8 mouse cellular contexts compared by ENCODE assay signal in genomic region chr11:82746138-82746537, GRCm38 (mm10). TPM values are rescaled to one million over a fixed set of nuclear protein-coding genes. Genes with fewer than 3 reads are reported as not detected.
A peak's percentile ranks its signal among the peaks of the same experiment; 100 is the strongest.
DNase-seq lines count a peak whose midpoint lies in the region; ATAC-seq lines count a peak whose summit lies in the region.

No protein-coding gene starts in this region.

- no peaks in the 10 kb centered on the region for H3K9me3 ChIP-seq in hindbrain, embryonic 11.5 days (ENCODE audit: control insufficient read depth, low read length)
- H3K9me3 ChIP-seq in hindbrain, embryonic 14.5 days (ENCODE audit: control insufficient read depth, low read length): no peaks in the 10 kb centered on the region
- H3K9me3 ChIP-seq in embryonic facial prominence, embryonic 10.5 days: no peaks in the 10 kb centered on the region
- H3K9me3 ChIP-seq in limb, embryonic 11.5 days (ENCODE audit: control insufficient read depth, low read length): no peaks in the 10 kb centered on the region

- H3K4me1 ChIP-seq in hindbrain, embryonic 11.5 days (replicated peaks; ENCODE audit: control insufficient read depth, insufficient read depth, low read length): no peaks in the 10 kb centered on the region
- H3K4me1 ChIP-seq in hindbrain, embryonic 14.5 days (replicated peaks; ENCODE audit: control insufficient read depth, insufficient read depth, low read length): no peaks in the 10 kb centered on the region
- no peaks in the 10 kb centered on the region for H3K4me1 ChIP-seq in embryonic facial prominence, embryonic 10.5 days
- H3K4me1 ChIP-seq in limb, embryonic 11.5 days (ENCODE audit: control insufficient read depth, insufficient read depth, low read length): no peaks in the 10 kb centered on the region

- ATAC-seq in hindbrain, embryonic 11.5 days (ENCODE audit: low FRiP score): no peak
- no peak for ATAC-seq in hindbrain, embryonic 14.5 days (ENCODE audit: low FRiP score)
- ATAC-seq in limb, embryonic 11.5 days (ENCODE audit: insufficient number of reproducible peaks, low FRiP score, low TSS enrichment, low read depth): no peak

- H3K27me3 ChIP-seq in hindbrain, embryonic 11.5 days (ENCODE audit: control insufficient read depth, insufficient read depth, low read length): no peaks in the 10 kb centered on the region
- H3K27me3 ChIP-seq in hindbrain, embryonic 14.5 days (ENCODE audit: control insufficient read depth, insufficient read depth, low read length): no peaks in the 10 kb centered on the region
- H3K27me3 ChIP-seq in embryonic facial prominence, embryonic 10.5 days (replicated peaks; ENCODE audit: low read depth, poor library complexity, severe bottlenecking): no peaks in the 10 kb centered on the region
- no peaks in the 10 kb centered on the region for H3K27me3 ChIP-seq in limb, embryonic 11.5 days (ENCODE audit: control insufficient read depth, insufficient read depth, low read length)

- WGBS in hindbrain, embryonic 11.5 days: 33% methylated on average over 6 of the region's 6 CpGs
- WGBS in hindbrain, embryonic 14.5 days: 30% methylated on average over 6 of the region's 6 CpGs
- whole genome bisulfite sequencing in embryonic facial prominence, embryonic 10.5 days: 32% methylated on average over 6 of the region's 6 CpGs
- whole genome bisulfite sequencing in limb, embryonic 11.5 days: 30% methylated on average over 6 of the region's 6 CpGs

- H3K27ac ChIP-seq in hindbrain, embryonic 11.5 days (ENCODE audit: low read depth, low read length): no peak overlapping the region
- H3K27ac ChIP-seq in hindbrain, embryonic 14.5 days: no peak overlapping the region
- H3K27ac ChIP-seq in embryonic facial prominence, embryonic 10.5 days (replicated peaks): no peak overlapping the region
- H3K27ac ChIP-seq in limb, embryonic 11.5 days (replicated peaks; ENCODE audit: low read depth, low read length): no peak overlapping the region

- no peak overlapping the region for H3K9ac ChIP-seq in hindbrain, embryonic 11.5 days (ENCODE audit: low read depth, low read length)
- no peak overlapping the region for H3K9ac ChIP-seq in hindbrain, embryonic 14.5 days
- no peak overlapping the region for H3K9ac ChIP-seq in limb, embryonic 11.5 days (ENCODE audit: low read length)

- no peak overlapping the region for H3K4me2 ChIP-seq in hindbrain, embryonic 11.5 days (replicated peaks; ENCODE audit: low read depth, low read length)
- no peak overlapping the region for H3K4me2 ChIP-seq in hindbrain, embryonic 14.5 days (replicated peaks)
- no peak overlapping the region for H3K4me2 ChIP-seq in limb, embryonic 11.5 days (ENCODE audit: low read depth, severe bottlenecking)

- no peaks in the 10 kb centered on the region for H3K36me3 ChIP-seq in hindbrain, embryonic 11.5 days (ENCODE audit: control insufficient read depth, insufficient read depth, low read length)
- H3K36me3 ChIP-seq in hindbrain, embryonic 14.5 days (replicated peaks; ENCODE audit: control insufficient read depth, insufficient read depth): no peaks in the 10 kb centered on the region
- no peaks in the 10 kb centered on the region for H3K36me3 ChIP-seq in embryonic facial prominence, embryonic 10.5 days (replicated peaks)
- no peaks in the 10 kb centered on the region for H3K36me3 ChIP-seq in limb, embryonic 11.5 days (ENCODE audit: control insufficient read depth, insufficient read depth, low read length)

- peak; percentile 44 for DNase-seq in hindbrain, embryonic 11.5 days (ENCODE audit: low spot score)
- no peak for DNase-seq in hindbrain, embryonic 14.5 days (ENCODE audit: low spot score)
- peak; percentile 77 for DNase-seq in A20 (ENCODE audit: low read depth, low spot score)
- peak; percentile 3 for DNase-seq in Muller cell, postnatal 12 days (ENCODE audit: inconsistent ontology term)
- DNase-seq in embryonic facial prominence, embryonic 10.5 days (ENCODE audit: low spot score): peak; percentile 23
- peak; percentile 50 for DNase-seq in limb, embryonic 11.5 days (ENCODE audit: low spot score)
- peak; percentile 56 for DNase-seq in spleen, adult 12 weeks (ENCODE audit: low spot score)
- no peak for DNase-seq in frontal cortex, postnatal 25 days (ENCODE audit: low spot score in 2 of 2)

- no peak overlapping the region for H3K4me3 ChIP-seq in hindbrain, embryonic 11.5 days (ENCODE audit: low read depth, low read length)
- no peak overlapping the region for H3K4me3 ChIP-seq in hindbrain, embryonic 14.5 days (replicated peaks; ENCODE audit: low read length)
- no peak overlapping the region for H3K4me3 ChIP-seq in embryonic facial prominence, embryonic 10.5 days
- H3K4me3 ChIP-seq in limb, embryonic 11.5 days (ENCODE audit: low read depth, low read length): no peak overlapping the region

RNA-seq across cellular contexts. Expression of gene Cct6b, which starts 18.0 kb away (rescaled TPM):
- 0.49 and 0.69 TPM in 2 replicates for polyA plus RNA-seq in hindbrain, embryonic 11.5 days (2014; fragmentation: Nextera tagmentation; extraction: Ambion mirVana)
- polyA plus RNA-seq in hindbrain, embryonic 14.5 days (2014; fragmentation: Nextera tagmentation; extraction: Ambion mirVana): 0.09 and 0.14 TPM in 2 replicates
- polyA plus RNA-seq in embryonic facial prominence, embryonic 10.5 days (2016; fragmentation: Nextera tagmentation; extraction: Ambion mirVana): 0.19 and 0.47 TPM in 2 replicates
- polyA plus RNA-seq in limb, embryonic 11.5 days (2014; fragmentation: Nextera tagmentation; extraction: Ambion mirVana): 0.20 and 0.21 TPM in 2 replicates

RNA-seq across cellular contexts. Expression of gene Zfp830, which starts 18.0 kb away (rescaled TPM):
- 39.2 and 42.6 TPM in 2 replicates for polyA plus RNA-seq in hindbrain, embryonic 11.5 days (2014; fragmentation: Nextera tagmentation; extraction: Ambion mirVana)
- 23.4 and 26.9 TPM in 2 replicates for polyA plus RNA-seq in hindbrain, embryonic 14.5 days (2014; fragmentation: Nextera tagmentation; extraction: Ambion mirVana)
- polyA plus RNA-seq in embryonic facial prominence, embryonic 10.5 days (2016; fragmentation: Nextera tagmentation; extraction: Ambion mirVana): 38.8 and 39.5 TPM in 2 replicates
- polyA plus RNA-seq in limb, embryonic 11.5 days (2014; fragmentation: Nextera tagmentation; extraction: Ambion mirVana): 41.4 and 44.0 TPM in 2 replicates

RNA-seq across cellular contexts. Expression of gene Lig3, which starts 34.8 kb away (rescaled TPM):
- 38.0 and 48.0 TPM in 2 replicates for polyA plus RNA-seq in hindbrain, embryonic 11.5 days (2014; fragmentation: Nextera tagmentation; extraction: Ambion mirVana)
- 26.0 and 35.8 TPM in 2 replicates for polyA plus RNA-seq in hindbrain, embryonic 14.5 days (2014; fragmentation: Nextera tagmentation; extraction: Ambion mirVana)
- polyA plus RNA-seq in embryonic facial prominence, embryonic 10.5 days (2016; fragmentation: Nextera tagmentation; extraction: Ambion mirVana): 43.8 and 48.7 TPM in 2 replicates
- 44.7 and 49.6 TPM in 2 replicates for polyA plus RNA-seq in limb, embryonic 11.5 days (2014; fragmentation: Nextera tagmentation; extraction: Ambion mirVana)

Comparison
In these comparisons a context has a peak if more than half of its experiments do, and no peak if none do; other contexts are left out.
1. DNase-seq: peak in hindbrain, embryonic 11.5 days (single experiment), A20 (single experiment), Muller cell, postnatal 12 days (single experiment), embryonic facial prominence, embryonic 10.5 days (single experiment), limb, embryonic 11.5 days (single experiment) and spleen, adult 12 weeks (single experiment); none in hindbrain, embryonic 14.5 days (single experiment) and frontal cortex, postnatal 25 days (0 of 2).